12 mouse cellular contexts compared by ENCODE assay signal in the genomic region with DNA sequence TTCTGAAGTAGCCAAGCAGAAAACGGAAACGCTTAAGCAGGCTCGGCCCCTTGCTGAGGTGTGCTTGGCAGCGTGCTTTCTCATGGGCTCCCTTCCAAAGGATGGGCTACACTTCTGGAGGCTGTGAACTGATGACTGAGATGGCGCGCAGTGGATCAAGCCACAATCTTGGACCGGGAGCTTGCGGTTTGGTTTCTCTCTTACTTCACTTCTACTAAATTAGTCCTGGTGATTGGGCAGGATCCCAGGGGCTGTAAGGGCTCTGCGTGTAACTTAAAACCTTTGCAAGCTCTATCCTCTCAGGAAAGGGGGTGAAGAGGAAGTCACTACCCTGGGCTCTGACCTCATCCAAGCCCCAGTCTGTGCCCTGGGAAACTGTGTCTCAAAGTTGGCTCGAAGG. TPM values are rescaled to one million over a fixed set of nuclear protein-coding genes. Genes with fewer than 3 reads are reported as not detected.
DNase-seq lines count a peak whose midpoint lies in the region; ATAC-seq lines count a peak whose summit lies in the region.
"Had no signal": no experiment of that assay in that cellular context is flagged by ENCODE, and none has a peak within 500 bp of the region (broad histone marks: within the 10 kb centered on the region; RNA-seq: fewer than 3 reads in every experiment).

No protein-coding gene starts in this region.

- no peaks in the 10 kb centered on the region for H3K36me3 ChIP-seq in heart, embryonic 13.5 days
- H3K36me3 ChIP-seq: forebrain, embryonic 10.5 days had no signal

- H3K4me1 ChIP-seq in heart, embryonic 13.5 days, result 0 out of 2 replicates have a peak, but pooled peaks cover 4% of the 10 kb centered on the region
- H3K4me1 ChIP-seq: forebrain, embryonic 10.5 days had no signal

- no peak overlapping the region for H3K9ac ChIP-seq in heart, embryonic 13.5 days

- H3K4me2 ChIP-seq in heart, embryonic 13.5 days, result peak overlapping the region; percentile 20
- H3K4me2 ChIP-seq: liver, embryonic 11.5 days had no signal

- ATAC-seq in heart, embryonic 13.5 days (ENCODE audit: extremely low read depth, insufficient number of reproducible peaks, low FRiP score, low TSS enrichment), result no peak
- ATAC-seq in CD4-positive, CD25-positive, alpha-beta regulatory T cell, adult 4 months, result no peak

- DNase-seq in heart, postnatal 4 days, result no peak
- peak; percentile 60 for DNase-seq in Muller cell, postnatal 12 days (ENCODE audit: inconsistent ontology term)
- DNase-seq in gastrocnemius, adult 18-20 months (ENCODE audit: low spot score), result peak; percentile 53
- peak; percentile 58 to 69 for DNase-seq in kidney, postnatal 25 days
- DNase-seq in layer of hippocampus, postnatal 10 days (ENCODE audit: low spot score in 2 of 2), result no peak
- DNase-seq in layer of hippocampus, postnatal 36 days, result no peak
- DNase-seq: right cerebral cortex, postnatal 14 days had no signal

- no peak overlapping the region for H3K4me3 ChIP-seq in heart, embryonic 13.5 days
- H3K4me3 ChIP-seq: forebrain, embryonic 10.5 days had no signal

- no peaks in the 10 kb centered on the region for H3K9me3 ChIP-seq in heart, embryonic 13.5 days
- H3K9me3 ChIP-seq: forebrain, embryonic 10.5 days had no signal

- WGBS in heart, embryonic 13.5 days, result 60% methylated on average over 10 of the region's 10 CpGs

- no peak overlapping the region; the same call in 1 of the 2 replicates for H3K27ac ChIP-seq in heart, embryonic 13.5 days (replicated peaks)
- H3K27ac ChIP-seq: forebrain, embryonic 10.5 days had no signal

- no peaks in the 10 kb centered on the region for H3K27me3 ChIP-seq in heart, embryonic 13.5 days (replicated peaks)

RNA-seq across cellular contexts. Expression of gene Map3k7cl, which starts 22.5 kb away (rescaled TPM):
- polyA plus RNA-seq in heart, embryonic 13.5 days (2015; fragmentation: Nextera tagmentation; extraction: Ambion mirVana), result 0.31 and 0.46 TPM in 2 replicates
- 1 to 10 TPM; 9.4 to 9.5 TPM for total RNA-seq in heart, postnatal 4 days (2021)
- total RNA-seq in gastrocnemius, adult 18-20 months (2021), result 10 to 100 TPM in 1 of 2 experiments, 1 to 10 TPM in 1; 8.2 to 11.4 TPM
- under 1 TPM; 0.54 to 0.85 TPM for total RNA-seq in layer of hippocampus, postnatal 10 days (2021)
- polyA plus RNA-seq in CD4-positive, CD25-positive, alpha-beta regulatory T cell, adult 4 months (2017; shearing (Covaris generic)), result not detected
- total RNA-seq in layer of hippocampus, postnatal 36 days (2021), result under 1 TPM; 0.27 to 0.83 TPM
- polyA plus RNA-seq: forebrain, embryonic 10.5 days; liver, embryonic 11.5 days; neural tube, embryonic 11.5 days had no signal

Comparison
In these comparisons a context has a peak if more than half of its experiments do, and no peak if none do; other contexts are left out.
1. DNase-seq: peak in Muller cell, postnatal 12 days (single experiment), gastrocnemius, adult 18-20 months (single experiment) and kidney, postnatal 25 days (2 of 2); none in heart, postnatal 4 days (single experiment), layer of hippocampus, postnatal 10 days (0 of 2) and layer of hippocampus, postnatal 36 days (0 of 2).
2. RNA of gene Map3k7cl, which starts 22.5 kb away (total RNA-seq): 8.2 to 11.4 TPM in gastrocnemius, adult 18-20 months and 9.4 to 9.5 TPM in heart, postnatal 4 days; 0.54 to 0.85 TPM in layer of hippocampus, postnatal 10 days and 0.27 to 0.83 TPM in layer of hippocampus, postnatal 36 days; every median in the first group is over 4 times any median in the second.